Mouse (Mus musculus) kidney, postnatal 14 days (tissue): ENCODE results near the gene Ndufb3.
"Not testable (repeated sequence)": the region's sequence is repeated elsewhere in the genome, so short reads cannot be mapped to it uniquely, and the experiment has no call there.

ENCODE experiments used
- DNase-seq: peaks from one replicate; pipeline ENCODE4 v3.0.0; 2022; ENCODE audit warnings: mixed read lengths

The Ndufb3 gene

GRCm38 (mm10) chr1:58586171-58586997, at the start of gene Ndufb3, which contains the start of gene Fam126b:
Gene Ndufb3, plus strand, starts transcription at chr1:58586384.
Gene Fam126b, minus strand, starts transcription at chr1:58586323.
- peak; percentile 93 for DNase-seq

- DNase-seq = no peak
Measured at GRCm38 (mm10) chr1:58541386-58541785, 44.8 kb upstream of the Ndufb3 start.

- not testable (repeated sequence) for DNase-seq
Measured at GRCm38 (mm10) chr1:58560370-58560769, 25.8 kb upstream of the Ndufb3 start.

- peak; percentile 55 for DNase-seq
Measured at GRCm38 (mm10) chr1:58562455-58562854, 23.7 kb upstream of the Ndufb3 start.

GRCm38 (mm10) chr1:58564981-58565380, 21.2 kb upstream of the Ndufb3 start:
- peak; percentile 17 for DNase-seq

- DNase-seq = peak; percentile 48
Measured at GRCm38 (mm10) chr1:58566621-58567020, 19.6 kb upstream of the Ndufb3 start.

GRCm38 (mm10) chr1:58568456-58569130, 17.6 kb upstream of the Ndufb3 start:
- DNase-seq = no peak

- DNase-seq = no peak
Measured at GRCm38 (mm10) chr1:58570437-58570836, 15.7 kb upstream of the Ndufb3 start.

- peak; percentile 47 for DNase-seq
Measured at GRCm38 (mm10) chr1:58579179-58579578, 7.0 kb upstream of the Ndufb3 start.

- no peak for DNase-seq
Measured at GRCm38 (mm10) chr1:58582611-58583010, 3.6 kb upstream of the Ndufb3 start.

GRCm38 (mm10) chr1:58584271-58584670, 1.9 kb upstream of the Ndufb3 start:
- peak; percentile 29 for DNase-seq

- DNase-seq = peak; percentile 6
Measured at GRCm38 (mm10) chr1:58585373-58586170, 612 bp upstream of the Ndufb3 start.

- DNase-seq = peak; percentile 2
Measured at GRCm38 (mm10) chr1:58587491-58587890, 1.3 kb downstream of the Ndufb3 start.

GRCm38 (mm10) chr1:58602681-58603080, 16.5 kb downstream of the Ndufb3 start:
- DNase-seq = peak; percentile 5

GRCm38 (mm10) chr1:58603738-58604137, 17.6 kb downstream of the Ndufb3 start:
- DNase-seq = peak; percentile 7

- not testable (repeated sequence) for DNase-seq
Measured at GRCm38 (mm10) chr1:58609591-58609990, 23.4 kb downstream of the Ndufb3 start.

GRCm38 (mm10) chr1:58610166-58610565, 24.0 kb downstream of the Ndufb3 start:
- peak; percentile 14 for DNase-seq

- DNase-seq = peak; percentile 2
Measured at GRCm38 (mm10) chr1:58610611-58611010, 24.4 kb downstream of the Ndufb3 start.

- DNase-seq = no peak
Measured at GRCm38 (mm10) chr1:58613786-58614185, 27.6 kb downstream of the Ndufb3 start.

- peak; percentile 64 for DNase-seq
Measured at GRCm38 (mm10) chr1:58614424-58614823, 28.2 kb downstream of the Ndufb3 start.

- no peak for DNase-seq
Measured at GRCm38 (mm10) chr1:58615146-58615545, 29.0 kb downstream of the Ndufb3 start.

GRCm38 (mm10) chr1:58616176-58616575, 30.0 kb downstream of the Ndufb3 start:
- DNase-seq = no peak

GRCm38 (mm10) chr1:58617076-58617475, 30.9 kb downstream of the Ndufb3 start:
- no peak for DNase-seq
